Mouse (Mus musculus) CH12.LX (cell line): Measurements from ENCODE around the gene Doc2a. TPM values are rescaled to one million over a fixed set of nuclear protein-coding genes. Genes with fewer than 3 reads are reported as not detected.
A peak's percentile ranks its signal among the peaks of the same experiment; 100 is the strongest.

ENCODE experiments used
- DNase-seq: peaks from one replicate; pipeline ENCODE4 v3.0.0-alpha.2; 2013; ENCODE audit errors: extremely low read depth
- H3K27ac ChIP-seq: 2 replicates; pipeline ENCODE4 v1.5.1; 2012; ENCODE audit warnings: low read depth, mild to moderate bottlenecking, control low read depth, moderate library complexity; ENCODE audit not compliant: insufficient read depth
- H3K27me3 ChIP-seq: replicated peaks from 2 replicates; pipeline ENCODE3; 2012; ENCODE audit warnings: inconsistent platforms
- H3K36me3 ChIP-seq, 2 experiments: replicated peaks in 1 of 2; 2 replicates each; pipeline versions ENCODE3 to v1.6.1; 2012; ENCODE audit warnings: inconsistent platforms in 1 of 2, low read length in 1 of 2, mild to moderate bottlenecking in 1 of 2, mixed read lengths in 1 of 2, moderate library complexity in 1 of 2; ENCODE audit not compliant: control insufficient read depth in 1 of 2, insufficient read depth in 1 of 2
- H3K4me1 ChIP-seq, 2 experiments: 2 replicates each; pipeline ENCODE4 v1.6.1; 2012; ENCODE audit warnings: inconsistent platforms in 1 of 2, moderate library complexity in 1 of 2; ENCODE audit not compliant: insufficient read depth in 2 of 2, control insufficient read depth in 1 of 2
- H3K4me2 ChIP-seq: 2 replicates; pipeline ENCODE4 v1.6.1; 2012; ENCODE audit warnings: low read depth, mild to moderate bottlenecking, control low read depth; ENCODE audit not compliant: poor library complexity, insufficient read depth, severe bottlenecking
- H3K4me3 ChIP-seq, 3 experiments: fragments of 150-350 bp in 1 of 3; sonication (generic) in 1 of 3; replicated peaks in 1 of 3; 2 replicates each; pipeline versions ENCODE3 to v1.5.1; 2011 to 2012; ENCODE audit warnings: low read depth in 2 of 3, low read length in 2 of 3, mild to moderate bottlenecking in 2 of 3, moderate library complexity in 2 of 3, control low read depth in 1 of 3, improper control_type of control experiment in 1 of 3, inconsistent platforms in 1 of 3, mixed read lengths in 1 of 3; ENCODE audit not compliant: poor library complexity in 1 of 3
- H3K79me2 ChIP-seq: replicated peaks from 2 replicates; pipeline ENCODE4 v1.6.1; 2012; ENCODE audit warnings: mild to moderate bottlenecking, moderate library complexity; ENCODE audit not compliant: control insufficient read depth, poor library complexity, insufficient read depth, severe bottlenecking; ENCODE audit errors: extremely low read depth
- H3K9ac ChIP-seq: 2 replicates; pipeline ENCODE4 v1.6.1; 2012; ENCODE audit warnings: low read depth, mild to moderate bottlenecking, control low read depth, moderate library complexity; ENCODE audit not compliant: insufficient read depth
- H3K9me3 ChIP-seq: replicated peaks from 2 replicates; pipeline ENCODE3; 2012; ENCODE audit warnings: low read length, inconsistent platforms, mixed read lengths
- CTCF ChIP-seq, 2 experiments: IDR thresholded peaks in 1 of 2; conservative IDR thresholded peaks in 1 of 2; 2 replicates each; pipeline ENCODE4 v1.5.1; 2011 to 2012; ENCODE audit warnings: low read depth in 2 of 2, low read length in 2 of 2, improper control_type of control experiment in 1 of 2, inconsistent platforms in 1 of 2, mild to moderate bottlenecking in 1 of 2, moderate library complexity in 1 of 2
- ELF1 ChIP-seq: IDR thresholded peaks from 2 replicates; pipeline ENCODE4 v1.6.1; 2014; ENCODE audit warnings: low read depth, mild to moderate bottlenecking, inconsistent platforms, low read length, improper control_type of control experiment
- GABPA ChIP-seq: IDR thresholded peaks from 2 replicates; pipeline ENCODE4 v1.6.1; 2012; ENCODE audit warnings: low read depth, low read length, improper control_type of control experiment, inconsistent platforms; ENCODE audit not compliant: insufficient replicate concordance
- IRF4 ChIP-seq: IDR thresholded peaks from 2 replicates; pipeline ENCODE4 v1.6.1; 2014; ENCODE audit warnings: low read depth, mild to moderate bottlenecking, inconsistent platforms, low read length, improper control_type of control experiment
- JUN ChIP-seq: IDR thresholded peaks from 2 replicates; pipeline ENCODE4 v1.6.1; 2011; ENCODE audit warnings: low read depth, mild to moderate bottlenecking, low read length, improper control_type of control experiment, moderate library complexity; ENCODE audit not compliant: insufficient read depth
- KAT2A ChIP-seq: IDR thresholded peaks from 2 replicates; pipeline ENCODE4 v1.6.1; 2012; ENCODE audit warnings: low read length, improper control_type of control experiment, inconsistent platforms; ENCODE audit not compliant: insufficient replicate concordance
- MAFK ChIP-seq: IDR thresholded peaks from 2 replicates; pipeline ENCODE4 v1.6.1; 2011; ENCODE audit warnings: low read length, improper control_type of control experiment; ENCODE audit not compliant: insufficient replicate concordance
- MAX ChIP-seq: IDR thresholded peaks from 2 replicates; pipeline ENCODE4 v1.6.1; 2011; ENCODE audit warnings: low read length, improper control_type of control experiment
- MXI1 ChIP-seq: IDR thresholded peaks from 2 replicates; pipeline ENCODE4 v1.6.1; 2011; ENCODE audit warnings: mild to moderate bottlenecking, low read depth, low read length, improper control_type of control experiment
- MYC ChIP-seq: IDR thresholded peaks from 2 replicates; pipeline ENCODE4 v1.6.1; 2011; ENCODE audit warnings: low read depth, mild to moderate bottlenecking, improper control_type of control experiment, low read length
- NRF1 ChIP-seq: IDR thresholded peaks from 2 replicates; pipeline ENCODE4 v1.6.1; 2014; ENCODE audit warnings: low read depth, mild to moderate bottlenecking, inconsistent platforms, low read length, improper control_type of control experiment, moderate library complexity
- PAX5 ChIP-seq: IDR thresholded peaks from 2 replicates; pipeline ENCODE4 v1.6.1; 2012; ENCODE audit warnings: low read length, inconsistent platforms, mixed read lengths
- POLR2AphosphoS2 ChIP-seq: IDR thresholded peaks from 2 replicates; pipeline ENCODE4 v1.6.1; 2011; ENCODE audit warnings: low read depth, low read length, improper control_type of control experiment
- RAD21 ChIP-seq: IDR thresholded peaks from 2 replicates; pipeline ENCODE4 v1.6.1; 2011; ENCODE audit warnings: low read depth, mild to moderate bottlenecking, low read length, improper control_type of control experiment, moderate library complexity
- TCF12 ChIP-seq: IDR thresholded peaks from 2 replicates; pipeline ENCODE4 v1.6.1; 2014; ENCODE audit warnings: low read depth, mild to moderate bottlenecking, inconsistent platforms, low read length, improper control_type of control experiment
- UBTF ChIP-seq: IDR thresholded peaks from 2 replicates; pipeline ENCODE4 v1.6.1; 2012; ENCODE audit warnings: low read depth, mild to moderate bottlenecking, inconsistent platforms, low read length, improper control_type of control experiment, moderate library complexity
- USF2 ChIP-seq: conservative IDR thresholded peaks from 2 replicates; pipeline ENCODE4 v1.6.1; 2011; ENCODE audit warnings: low read depth, low read length, improper control_type of control experiment
- ZC3H11A ChIP-seq: IDR thresholded peaks from 2 replicates; pipeline ENCODE4 v1.6.1; 2012; ENCODE audit warnings: low read depth, mild to moderate bottlenecking, inconsistent platforms, low read length, improper control_type of control experiment
- ZKSCAN1 ChIP-seq: IDR thresholded peaks from 2 replicates; pipeline ENCODE4 v1.6.1; 2012; ENCODE audit warnings: low read depth, inconsistent platforms, low read length, improper control_type of control experiment, borderline replicate concordance
- ZNF384 ChIP-seq: IDR thresholded peaks from 2 replicates; pipeline ENCODE4 v1.6.1; 2012; ENCODE audit warnings: low read depth, low read length, improper control_type of control experiment, inconsistent platforms
- dilution Hi-C: fragments of 300-500 bp; cut with MboI; formaldehyde crosslinking; loops from 2 replicates; pipeline ENCODE4 v1.14.3; 2020; ENCODE audit warnings: low sequenced_read_pairs; ENCODE audit not compliant: extremely low pct_unique_long_range_greater_than_20kb, extremely low pct_ligation_motif_present
- in situ Hi-C: fragments of 300-500 bp; cut with MboI; formaldehyde crosslinking; loops from 3 replicates; pipeline ENCODE4 v1.14.3; 2019; ENCODE audit warnings: low sequenced_read_pairs, low pct_ligation_motif_present, low pct_unique_long_range_greater_than_20kb, mixed read lengths
- polyA plus RNA-seq: library from polyadenylated mRNA; unstranded; fragments of >175 nt; gene quantifications from 2 replicates; pipeline ENCODE4 v1.2.1, GENCODE M21; 2012; ENCODE audit warnings: low read depth; ENCODE audit not compliant: insufficient read length
- total RNA-seq, 2 experiments: library from RNA; depleted of rRNA; stranded (reverse); fragments of 300-350 nt in 1 of 2; fragments of >200 nt in 1 of 2; gene quantifications; 2 replicates each; pipeline ENCODE4 v1.2.3; 2012 to 2014

Gene Doc2a
- total and polyA plus RNA-seq, 3 experiments: 1.9 TPM; not detected in 2

- no peak for TF ChIP-seq MAFK
- TF ChIP-seq GABPA: no peak
- TF ChIP-seq PAX5: no peak
- TF ChIP-seq CTCF (conservative IDR thresholded peaks at IDR 0.05 in 1 of 2, IDR thresholded peaks at IDR 0.05 in 1 of 2; ENCODE audit: low read depth in 2 of 2, low read length in 2 of 2): no peak
- no peak for TF ChIP-seq ZNF384
- no peak for TF ChIP-seq IRF4
- peak; percentile 91 for TF ChIP-seq MAX
- TF ChIP-seq ZC3H11A: no peak
- TF ChIP-seq MYC: no peak
- no peak for TF ChIP-seq RAD21
- peak; percentile 48; the same call in 1 of the 2 replicates for TF ChIP-seq KAT2A
- peak; percentile 72 for TF ChIP-seq MXI1
- TF ChIP-seq, all 38 proteins: peak for 18
These were observed 37.3 kb downstream of the Doc2a start, which contains the start of gene Taok2 (continued) for GRCm38 (mm10) chr7:126884286-126885164.

GRCm38 (mm10) chr7:126887281-126887680 lies 40.1 kb downstream of the Doc2a start:
- in situ Hi-C loops: loop anchor here (5.0 kb wide), 1 partner anchor 135 kb away; the partner anchor contains the start of genes Gm42742 and Prrt2

More at GRCm38 (mm10) chr7:126887281-126887680, 40.1 kb downstream of the Doc2a start:
- Histone ChIP-seq H3K4me1 (peaks cover 3 to 42% of the 10 kb centered on the region in 2 experiments; a peak in 2 of 4 replicates), H3K27ac (no peak overlapping the region), H3K36me3 (peaks cover 14 to 47% of the 10 kb centered on the region in 2 experiments), H3K79me2 (peaks cover 18% of the 10 kb centered on the region), H3K9ac (no peak overlapping the region), H3K4me3 (no peak overlapping the region), H3K9me3 (no peaks in the 10 kb centered on the region), H3K4me2 (no peak overlapping the region), H3K27me3 (no peaks in the 10 kb centered on the region)
- dilution Hi-C loops: no loop called here
- DNase-seq: no peak
- TF ChIP-seq UBTF (no peak), POLR2AphosphoS2 (no peak), NRF1 (no peak), USF2 (no peak), KAT2A (no peak), ZNF384 (no peak), TCF12 (no peak), ELF1 (no peak), RAD21 (no peak), MYC (no peak), PAX5 (no peak), ZKSCAN1 (no peak), JUN (no peak)
